Mouse (Mus musculus) ES-E14 (cell line): ENCODE data around the gene Tmem144.

ENCODE experiments used
- CHD2 ChIP-seq: IDR thresholded peaks from 2 replicates; pipeline ENCODE4 v1.6.1; 2014; ENCODE audit warnings: mild to moderate bottlenecking, low read depth, low read length, inconsistent platforms
- ZNF384 ChIP-seq: IDR thresholded peaks from 2 replicates; pipeline ENCODE4 v1.6.1; 2012; ENCODE audit warnings: low read depth, low read length, inconsistent platforms

DNA sequence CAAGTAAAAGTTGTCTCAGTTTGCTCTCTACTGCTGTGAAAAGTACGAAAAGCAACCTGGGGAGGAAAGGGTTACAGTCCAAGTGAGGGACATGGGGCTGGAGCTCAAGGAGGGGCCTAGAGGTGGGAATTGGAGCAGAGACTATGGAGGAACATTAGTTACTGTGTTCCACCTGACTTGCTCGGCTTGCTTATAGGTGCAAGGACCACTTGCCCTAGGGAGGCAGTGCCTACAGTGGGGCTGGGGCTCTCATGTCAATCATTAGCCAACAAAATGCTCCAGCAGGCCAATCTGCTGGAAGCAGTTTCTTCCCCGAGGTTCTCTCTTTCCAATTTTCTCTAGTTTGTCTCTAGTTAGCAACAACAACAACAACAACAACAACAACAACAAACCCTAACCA lies 25.8 kb upstream of the Tmem144 start:
- no peak for TF ChIP-seq CHD2
- no peak for TF ChIP-seq ZNF384
